Mouse (Mus musculus) forebrain, embryonic 16.5 days (tissue): Measurements from ENCODE around the gene Cyp2d12. TPM values are rescaled to one million over a fixed set of nuclear protein-coding genes. Genes with fewer than 3 reads are reported as not detected.
"Not testable (repeated sequence)": the region's sequence is repeated elsewhere in the genome, so short reads cannot be mapped to it uniquely, and the experiment has no call there.

Experiments used
- ATAC-seq: fragments of 200-750 bp; cut with Nextera tagmentation; 2 replicates; pipeline ENCODE4 v1.8.0; 2017; ENCODE audit warnings: mild to moderate bottlenecking, moderate library complexity
- H3K27ac ChIP-seq: fragments of 300-500 bp; sonication (generic); 2 replicates; pipeline ENCODE4 v1.5.1; 2014; ENCODE audit warnings: low read length, control low read depth
- H3K27me3 ChIP-seq: fragments of 300-500 bp; sonication (generic); replicated peaks from 2 replicates; pipeline ENCODE4 v1.6.1; 2014; ENCODE audit warnings: low read length; ENCODE audit not compliant: control insufficient read depth, insufficient read depth
- H3K36me3 ChIP-seq: fragments of 300-500 bp; sonication (generic); 2 replicates; pipeline ENCODE4 v1.6.1; 2014; ENCODE audit not compliant: control insufficient read depth, insufficient read depth
- H3K4me1 ChIP-seq: fragments of 300-500 bp; sonication (generic); replicated peaks from 2 replicates; pipeline ENCODE4 v1.6.1; 2014; ENCODE audit warnings: low read length; ENCODE audit not compliant: control insufficient read depth, insufficient read depth
- H3K4me2 ChIP-seq: fragments of 300-500 bp; sonication (generic); 2 replicates; pipeline ENCODE4 v1.6.1; 2014; ENCODE audit warnings: mild to moderate bottlenecking, low read length, control low read depth
- H3K4me3 ChIP-seq: fragments of 300-500 bp; sonication (generic); replicated peaks from 2 replicates; pipeline ENCODE4 v1.5.1; 2014; ENCODE audit warnings: mild to moderate bottlenecking, low read length, control low read depth
- H3K9ac ChIP-seq: fragments of 300-500 bp; sonication (generic); replicated peaks from 2 replicates; pipeline ENCODE4 v1.6.1; 2014; ENCODE audit warnings: low read depth, low read length, control low read depth
- H3K9me3 ChIP-seq: fragments of 300-500 bp; sonication (generic); 2 replicates; pipeline ENCODE4 v1.6.1; 2016; ENCODE audit warnings: low read length; ENCODE audit not compliant: control insufficient read depth
- WGBS: fragments of 180-500 bp; shearing (Covaris S2); extraction: QIAGEN DNeasy Blood & Tissue Kit; methylation state at CpG from one replicate; pipeline ENCODE4 v1.1.7; 2014; 5-methylcytosine and 5-hydroxymethylcytosine counted together
- microRNA-seq: library from miRNA; unstranded; fragments of <30 nt; microRNA quantifications from one replicate; pipeline ENCODE4, GENCODE M21; 2017
- polyA plus RNA-seq: library from polyadenylated mRNA; unstranded; fragments of >200 nt; fragmentation: Nextera tagmentation; extraction: Ambion mirVana; gene quantifications from 2 replicates; pipeline ENCODE4 v1.2.1, GENCODE M21; 2015

The Cyp2d12 gene
- polyA plus RNA-seq, 1 experiment from 2014 or later: not detected

- not testable (repeated sequence) for H3K27me3 ChIP-seq, H3K4me3 ChIP-seq, H3K9ac ChIP-seq, H3K4me1 ChIP-seq, H3K4me2 ChIP-seq, H3K9me3 ChIP-seq, ATAC-seq, H3K27ac ChIP-seq, H3K36me3 ChIP-seq
Measured at GRCm38 (mm10) chr15:82544561-82544960, 10.3 kb upstream of the Cyp2d12 start.

- WGBS: 85% methylated on average over 4 of the region's 4 CpGs
- not testable (repeated sequence) for H3K4me2 ChIP-seq, ATAC-seq
Measured at GRCm38 (mm10) chr15:82547753-82548152, 7.1 kb upstream of the Cyp2d12 start.

GRCm38 (mm10) chr15:82553211-82553610 lies 1.7 kb upstream of the Cyp2d12 start:
- not testable (repeated sequence) for ATAC-seq, H3K27me3 ChIP-seq, H3K27ac ChIP-seq, H3K4me1 ChIP-seq, H3K9me3 ChIP-seq, H3K9ac ChIP-seq, H3K4me2 ChIP-seq, H3K4me3 ChIP-seq, H3K36me3 ChIP-seq
- 87% methylated on average over 2 of the region's 2 CpGs for whole genome bisulfite sequencing

More at GRCm38 (mm10) chr15:82547753-82548152, 7.1 kb upstream of the Cyp2d12 start:
- H3K4me1 ChIP-seq, H3K9me3 ChIP-seq, H3K9ac ChIP-seq, H3K27me3 ChIP-seq, H3K36me3 ChIP-seq, H3K27ac ChIP-seq, H3K4me3 ChIP-seq: not testable (repeated sequence)

- Histone ChIP-seq H3K27me3 (no peaks in the 10 kb centered on the region), H3K36me3 (no peaks in the 10 kb centered on the region), H3K4me2 (no peak overlapping the region), H3K9me3 (no peaks in the 10 kb centered on the region), H3K9ac (no peak overlapping the region), H3K27ac (no peak overlapping the region), H3K4me1 (no peaks in the 10 kb centered on the region), H3K4me3 (no peak overlapping the region)
- ATAC-seq: no peak
- 87% methylated on average over 1 of the region's 1 CpGs for WGBS
Measured at GRCm38 (mm10) chr15:82572856-82573255, 18.0 kb downstream of the Cyp2d12 start.

- Histone ChIP-seq H3K4me1 (no peaks in the 10 kb centered on the region), H3K4me2 (no peak overlapping the region), H3K9ac (no peak overlapping the region), H3K27ac (no peak overlapping the region), H3K36me3 (no peaks in the 10 kb centered on the region), H3K4me3 (no peak overlapping the region), H3K9me3 (no peaks in the 10 kb centered on the region), H3K27me3 (no peaks in the 10 kb centered on the region)
- 81% methylated on average over 2 of the region's 2 CpGs for WGBS
- ATAC-seq: no peak
Measured at GRCm38 (mm10) chr15:82579071-82579470, 24.2 kb downstream of the Cyp2d12 start.

- no peak overlapping the region for H3K27ac ChIP-seq
- no peaks in the 10 kb centered on the region for H3K4me1 ChIP-seq
- H3K9me3 ChIP-seq: peaks cover 2% of the 10 kb centered on the region; the same call in 1 of the 2 replicates
- WGBS: 87% methylated on average over 9 of the region's 9 CpGs
- H3K4me3 ChIP-seq: no peak overlapping the region
- no peak for ATAC-seq
- no peak overlapping the region for H3K4me2 ChIP-seq
- H3K27me3 ChIP-seq: no peaks in the 10 kb centered on the region
- no peaks in the 10 kb centered on the region for H3K36me3 ChIP-seq
- H3K9ac ChIP-seq: no peak overlapping the region
Measured at GRCm38 (mm10) chr15:82582621-82583020, 27.7 kb downstream of the Cyp2d12 start.

Small RNA genes lying within 50 kb of the gene (microRNA-seq; reads per million reads assigned to microRNA genes)
- not detected for gene Gm27924
- not detected for gene Gm28023

Other genes starting within 250 kb of the Cyp2d12 start
- 23.4 and 26.1 TPM in 2 replicates for gene Naga, start 216.1 kb upstream of the Cyp2d12 start, polyA plus RNA-seq
- gene Pheta2, start 216.1 kb upstream of the Cyp2d12 start, polyA plus RNA-seq: 2.0 TPM in 2 replicates
- 269 and 282 TPM in 2 replicates for gene Smdt1, start 216.1 kb upstream of the Cyp2d12 start, polyA plus RNA-seq
- gene Ndufa6, start 200.8 kb upstream of the Cyp2d12 start, polyA plus RNA-seq: 277 and 297 TPM in 2 replicates
- 1.1 and 1.4 TPM in 2 replicates for gene Cyp2d22, start 174.8 kb upstream of the Cyp2d12 start, polyA plus RNA-seq
- not detected in 2 replicates for gene Cyp2d11, start 161.1 kb upstream of the Cyp2d12 start, polyA plus RNA-seq
- not detected in 2 replicates for gene Cyp2d10, start 147.9 kb upstream of the Cyp2d12 start, polyA plus RNA-seq
- not detected in 2 replicates for gene Cyp2d9, start 121.6 kb upstream of the Cyp2d12 start, polyA plus RNA-seq
- not detected in 2 replicates for gene Cyp2d34, start 65.9 kb downstream of the Cyp2d12 start, polyA plus RNA-seq
- gene Cyp2d40, start 209.1 kb downstream of the Cyp2d12 start, polyA plus RNA-seq: not detected in 2 replicates
- gene Cyp2d26, start 239.2 kb downstream of the Cyp2d12 start, polyA plus RNA-seq: 0.14 TPM in 1 of 2 replicates, not detected in the other